Mouse (Mus musculus): ENCODE results near the gene Socs2. TPM values are rescaled to one million over a fixed set of nuclear protein-coding genes. Genes with fewer than 3 reads are reported as not detected.

Gene Socs2
- total and polyA plus RNA-seq, 3 experiments = 16.5 to 24.9 TPM; not detected in 1

DNA sequence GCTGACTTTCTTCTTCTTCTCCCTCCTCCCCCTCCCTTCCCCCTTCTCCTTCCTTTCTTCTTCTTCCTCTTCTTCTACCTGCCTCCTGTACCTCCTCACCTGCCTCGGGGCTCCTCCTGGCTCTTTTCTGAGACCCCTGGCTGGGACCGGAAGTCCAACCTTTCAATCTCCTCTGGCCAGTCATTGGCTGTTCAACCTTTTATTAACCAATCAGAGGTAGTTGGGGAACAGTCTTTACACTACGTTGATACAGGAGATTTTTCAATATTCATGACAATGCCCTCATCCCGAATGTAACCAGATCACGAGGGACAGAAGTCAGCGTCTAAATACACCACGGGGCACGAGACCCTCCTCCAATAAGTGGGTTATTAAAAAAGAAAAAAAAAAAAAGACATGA lies 32.5 kb downstream of the Socs2 start:
- Histone ChIP-seq H3K4me3 (ENCODE audit: control insufficient read depth in 1 of 2, insufficient read depth in 1 of 2, low read depth in 2 of 2, low read length in 2 of 2) (no peak overlapping the region), H3K36me3 (ENCODE audit: control insufficient read depth in 1 of 2, insufficient read depth in 2 of 2, low read length in 2 of 2) (no peaks in the 10 kb centered on the region), H3K27me3 (ENCODE audit: control insufficient read depth in 1 of 2, insufficient read depth in 2 of 2, low read length in 2 of 2) (no peaks in the 10 kb centered on the region; a peak in 1 of 4 replicates), H3K9me3 (replicated peaks; ENCODE audit: insufficient read depth, low read length) (no peaks in the 10 kb centered on the region), H3K9ac (ENCODE audit: control insufficient read depth, low read depth, low read length, poor library complexity, severe bottlenecking) (no peak overlapping the region), H3K27ac (ENCODE audit: control insufficient read depth, low read depth, low read length) (no peak overlapping the region), H3K4me1 (ENCODE audit: control insufficient read depth in 1 of 2, insufficient read depth in 2 of 2, low read length in 2 of 2) (no peaks in the 10 kb centered on the region), H3K79me2 (ENCODE audit: control insufficient read depth, insufficient read depth, low read length, poor library complexity) (no peaks in the 10 kb centered on the region)
- TF ChIP-seq NELFE (IDR thresholded peaks at IDR 0.05; ENCODE audit: low read depth, low read length) (no peak), ZNF384 (IDR thresholded peaks at IDR 0.05; ENCODE audit: low read depth, low read length) (no peak), RCOR1 (IDR thresholded peaks at IDR 0.05; ENCODE audit: low read depth, low read length) (no peak), SIN3A (IDR thresholded peaks at IDR 0.05; ENCODE audit: low read length) (no peak), SMC3 (IDR thresholded peaks at IDR 0.05; ENCODE audit: low read depth, low read length) (no peak), ZMIZ1 (IDR thresholded peaks at IDR 0.05; ENCODE audit: low read depth, low read length) (no peak), GATA1 (IDR thresholded peaks at IDR 0.05; ENCODE audit: low read depth, low read length) (no peak), JUND (IDR thresholded peaks at IDR 0.05; ENCODE audit: low read depth, low read length) (no peak), CHD2 (IDR thresholded peaks at IDR 0.05; ENCODE audit: low read length) (no peak), ZKSCAN1 (IDR thresholded peaks at IDR 0.05; ENCODE audit: low read depth, low read length) (no peak), CTCF (IDR thresholded peaks at IDR 0.05 in 2 of 3, conservative IDR thresholded peaks at IDR 0.05 in 1 of 3; ENCODE audit: control insufficient read depth in 1 of 3, insufficient read depth in 1 of 3, low read depth in 2 of 3, low read length in 3 of 3, poor library complexity in 1 of 3, severe bottlenecking in 1 of 3) (no peak), CHD1 (IDR thresholded peaks at IDR 0.05; ENCODE audit: low read depth, low read length) (no peak), E2F4 (IDR thresholded peaks at IDR 0.05; ENCODE audit: borderline replicate concordance, low read depth, low read length) (no peak), ELF1 (IDR thresholded peaks at IDR 0.05; ENCODE audit: low read depth, low read length) (no peak), MEF2A (IDR thresholded peaks at IDR 0.05; ENCODE audit: extremely low read depth, insufficient replicate concordance, low read depth, low read length, poor library complexity, severe bottlenecking) (no peak), HCFC1 (IDR thresholded peaks at IDR 0.05; ENCODE audit: low read depth, low read length) (no peak)
- no peak for DNase-seq (ENCODE audit: low read depth, low spot score)

DNA sequence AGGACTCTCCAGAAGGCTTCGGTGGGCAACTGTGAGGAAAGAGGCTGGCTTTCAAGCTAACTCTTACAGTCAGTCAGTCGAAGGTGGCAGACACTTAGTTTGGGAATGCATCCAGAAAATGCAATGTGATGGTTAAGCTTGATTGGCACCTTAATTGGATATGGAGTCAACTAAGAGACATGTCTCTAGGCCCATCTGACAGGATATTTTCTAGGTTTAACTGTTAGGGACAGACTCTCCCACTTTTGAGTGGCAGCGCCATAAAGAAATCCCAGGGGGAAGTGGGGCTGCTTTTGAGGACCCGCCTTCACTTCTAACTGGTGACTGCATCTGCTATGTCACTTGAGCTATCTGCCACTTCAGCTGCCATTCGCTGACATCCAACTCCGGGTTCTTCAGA lies 43.6 kb downstream of the Socs2 start:
- DNase-seq (ENCODE audit: low read depth, low spot score) = no peak
- Histone ChIP-seq H3K9ac (ENCODE audit: control insufficient read depth, low read depth, low read length, poor library complexity, severe bottlenecking) (no peak overlapping the region), H3K27ac (ENCODE audit: control insufficient read depth, low read depth, low read length) (no peak overlapping the region), H3K36me3 (ENCODE audit: control insufficient read depth in 1 of 2, insufficient read depth in 2 of 2, low read length in 2 of 2) (no peaks in the 10 kb centered on the region), H3K79me2 (ENCODE audit: control insufficient read depth, insufficient read depth, low read length, poor library complexity) (no peaks in the 10 kb centered on the region), H3K4me1 (ENCODE audit: control insufficient read depth in 1 of 2, insufficient read depth in 2 of 2, low read length in 2 of 2) (no peaks in the 10 kb centered on the region), H3K9me3 (replicated peaks; ENCODE audit: insufficient read depth, low read length) (no peaks in the 10 kb centered on the region), H3K27me3 (ENCODE audit: control insufficient read depth in 1 of 2, insufficient read depth in 2 of 2, low read length in 2 of 2) (no peaks in the 10 kb centered on the region), H3K4me3 (ENCODE audit: control insufficient read depth in 1 of 2, insufficient read depth in 1 of 2, low read depth in 2 of 2, low read length in 2 of 2) (no peak overlapping the region)
- no peak for TF ChIP-seq RCOR1 (IDR thresholded peaks at IDR 0.05; ENCODE audit: low read depth, low read length)
- TF ChIP-seq USF2 (IDR thresholded peaks at IDR 0.05; ENCODE audit: borderline replicate concordance in 1 of 2, insufficient read depth in 1 of 2, low read depth in 1 of 2, low read length in 2 of 2) = no peak

Data from MEL (cell line).